Mouse (Mus musculus): ENCODE data around the gene Defb26. TPM values are rescaled to one million over a fixed set of nuclear protein-coding genes. Genes with fewer than 3 reads are reported as not detected.
A peak's percentile ranks its signal among the peaks of the same experiment; 100 is the strongest.

The Defb26 gene
- total RNA-seq (2014; fragmentation: Nextera tagmentation) (not detected in 2 replicates), total RNA-seq (2017) (not detected in 2 replicates)

GRCm38 (mm10) chr2:152511592-152511991 lies at the start of gene Defb26:
TSS of gene Defb26 (minus strand) at chr2:152511692.
- ATAC-seq (replicated peaks; ENCODE audit: low FRiP score, low TSS enrichment, poor library complexity, severe bottlenecking) = no peak

GRCm38 (mm10) chr2:152556655-152557054 lies 45.2 kb upstream of the Defb26 start:
- ATAC-seq (replicated peaks; ENCODE audit: low FRiP score, low TSS enrichment, poor library complexity, severe bottlenecking) = no peak

GRCm38 (mm10) chr2:152553774-152554423 lies 42.4 kb upstream of the Defb26 start:
- ATAC-seq (replicated peaks; ENCODE audit: low FRiP score, low TSS enrichment, poor library complexity, severe bottlenecking) = peak; percentile 75

GRCm38 (mm10) chr2:152548124-152548523 lies 36.6 kb upstream of the Defb26 start:
- ATAC-seq (replicated peaks; ENCODE audit: low FRiP score, low TSS enrichment, poor library complexity, severe bottlenecking) = no peak

GRCm38 (mm10) chr2:152544691-152545090 lies 33.2 kb upstream of the Defb26 start:
- peak; percentile 82 for ATAC-seq (replicated peaks; ENCODE audit: low FRiP score, low TSS enrichment, poor library complexity, severe bottlenecking)

- no peak for ATAC-seq (replicated peaks; ENCODE audit: low FRiP score, low TSS enrichment, poor library complexity, severe bottlenecking)
Measured at GRCm38 (mm10) chr2:152543478-152543877, 32.0 kb upstream of the Defb26 start.

- no peak for ATAC-seq (replicated peaks; ENCODE audit: low FRiP score, low TSS enrichment, poor library complexity, severe bottlenecking)
Measured at GRCm38 (mm10) chr2:152542897-152543296, 31.4 kb upstream of the Defb26 start.

GRCm38 (mm10) chr2:152541979-152542378 lies 30.5 kb upstream of the Defb26 start:
- no peak for ATAC-seq (replicated peaks; ENCODE audit: low FRiP score, low TSS enrichment, poor library complexity, severe bottlenecking)

- no peak for ATAC-seq (replicated peaks; ENCODE audit: low FRiP score, low TSS enrichment, poor library complexity, severe bottlenecking)
Measured at GRCm38 (mm10) chr2:152539944-152540710, 28.6 kb upstream of the Defb26 start, which contains the start of gene Defb29. TSS of gene Defb29 (minus strand) at chr2:152540098.

- ATAC-seq (replicated peaks; ENCODE audit: low FRiP score, low TSS enrichment, poor library complexity, severe bottlenecking) = no peak
Measured at GRCm38 (mm10) chr2:152517981-152518380, 6.5 kb upstream of the Defb26 start, which contains the start of gene Defb28. TSS of gene Defb28 (plus strand) at chr2:152518255.

- ATAC-seq (replicated peaks; ENCODE audit: low FRiP score, low TSS enrichment, poor library complexity, severe bottlenecking) = no peak
Measured at GRCm38 (mm10) chr2:152516084-152516483, 4.6 kb upstream of the Defb26 start.

- no peak for ATAC-seq (replicated peaks; ENCODE audit: low FRiP score, low TSS enrichment, poor library complexity, severe bottlenecking)
Measured at GRCm38 (mm10) chr2:152503950-152504349, 7.5 kb downstream of the Defb26 start.

GRCm38 (mm10) chr2:152500863-152501229 lies 10.6 kb downstream of the Defb26 start:
- peak; percentile 69 for ATAC-seq (replicated peaks; ENCODE audit: low FRiP score, low TSS enrichment, poor library complexity, severe bottlenecking)

GRCm38 (mm10) chr2:152500204-152500862 lies 11.2 kb downstream of the Defb26 start:
- ATAC-seq (replicated peaks; ENCODE audit: low FRiP score, low TSS enrichment, poor library complexity, severe bottlenecking) = peak; percentile 98

GRCm38 (mm10) chr2:152498020-152498419 lies 13.5 kb downstream of the Defb26 start:
- ATAC-seq (replicated peaks; ENCODE audit: low FRiP score, low TSS enrichment, poor library complexity, severe bottlenecking) = no peak

GRCm38 (mm10) chr2:152493151-152493550 lies 18.3 kb downstream of the Defb26 start:
- ATAC-seq (replicated peaks; ENCODE audit: low FRiP score, low TSS enrichment, poor library complexity, severe bottlenecking) = no peak

- no peak for ATAC-seq (replicated peaks; ENCODE audit: low FRiP score, low TSS enrichment, poor library complexity, severe bottlenecking)
Measured at GRCm38 (mm10) chr2:152490038-152490437, 21.5 kb downstream of the Defb26 start, which contains the start of gene Defb22. TSS of gene Defb22 (minus strand) at chr2:152490138.

GRCm38 (mm10) chr2:152487024-152487423 lies 24.5 kb downstream of the Defb26 start:
- ATAC-seq (replicated peaks; ENCODE audit: low FRiP score, low TSS enrichment, poor library complexity, severe bottlenecking) = no peak

- ATAC-seq (replicated peaks; ENCODE audit: low FRiP score, low TSS enrichment, poor library complexity, severe bottlenecking) = no peak
Measured at GRCm38 (mm10) chr2:152481726-152482125, 29.8 kb downstream of the Defb26 start.

- no peak for ATAC-seq (replicated peaks; ENCODE audit: low FRiP score, low TSS enrichment, poor library complexity, severe bottlenecking)
Measured at GRCm38 (mm10) chr2:152480881-152481280, 30.6 kb downstream of the Defb26 start.
